Mouse (Mus musculus): ENCODE data around the gene Pdcd2. TPM values are rescaled to one million over a fixed set of nuclear protein-coding genes. Genes with fewer than 3 reads are reported as not detected.

Gene Pdcd2
- polyA plus RNA-seq, 1 experiment from 2014 or later, result 42.7 TPM

- no peak overlapping the region for H3K4me2 ChIP-seq (replicated peaks; ENCODE audit: low read depth)
- ATAC-seq, result no peak
Observed at GRCm38 (mm10) chr17:15535162-15535800, 8.2 kb upstream of the Pdcd2 start.

GRCm38 (mm10) chr17:15530141-15530540 lies 3.0 kb upstream of the Pdcd2 start:
- WGBS, result 24% methylated on average over 5 of the region's 5 CpGs
- no peak overlapping the region for H3K4me3 ChIP-seq (ENCODE audit: low read depth, low read length)
- H3K9ac ChIP-seq (ENCODE audit: low read depth, low read length), result no peak overlapping the region
- no peak for ATAC-seq
- H3K4me2 ChIP-seq (replicated peaks; ENCODE audit: low read depth), result no peak overlapping the region
- H3K27ac ChIP-seq (ENCODE audit: low read depth, low read length), result no peak overlapping the region
- H3K27me3 ChIP-seq (replicated peaks; ENCODE audit: control insufficient read depth, insufficient read depth, low read length), result peaks cover 2% of the 10 kb centered on the region; the same call in 1 of the 2 replicates
- 0 out of 2 replicates have a peak, but pooled peaks cover 8% of the 10 kb centered on the region for H3K4me1 ChIP-seq (replicated peaks; ENCODE audit: control insufficient read depth, insufficient read depth, low read length)
- H3K36me3 ChIP-seq (ENCODE audit: control insufficient read depth, insufficient read depth), result no peaks in the 10 kb centered on the region
- TF ChIP-seq CTCF (IDR thresholded peaks at IDR 0.05; ENCODE audit: low read depth), result peak; percentile 67
- no peaks in the 10 kb centered on the region for H3K9me3 ChIP-seq (ENCODE audit: control insufficient read depth)

More at GRCm38 (mm10) chr17:15535162-15535800, 8.2 kb upstream of the Pdcd2 start:
- no peak for TF ChIP-seq CTCF (IDR thresholded peaks at IDR 0.05; ENCODE audit: low read depth)
- H3K9ac ChIP-seq (ENCODE audit: low read depth, low read length), result no peak overlapping the region
- no peaks in the 10 kb centered on the region for H3K36me3 ChIP-seq (ENCODE audit: control insufficient read depth, insufficient read depth)
- H3K4me1 ChIP-seq (replicated peaks; ENCODE audit: control insufficient read depth, insufficient read depth, low read length), result no peaks in the 10 kb centered on the region
- 68% methylated on average over 11 of the region's 11 CpGs for WGBS
- H3K4me3 ChIP-seq (ENCODE audit: low read depth, low read length), result no peak overlapping the region
- peaks cover 20% of the 10 kb centered on the region; the same call in 1 of the 2 replicates for H3K27me3 ChIP-seq (replicated peaks; ENCODE audit: control insufficient read depth, insufficient read depth, low read length)
- no peaks in the 10 kb centered on the region for H3K9me3 ChIP-seq (ENCODE audit: control insufficient read depth)
- H3K27ac ChIP-seq (ENCODE audit: low read depth, low read length), result no peak overlapping the region

- Histone ChIP-seq H3K9ac (ENCODE audit: low read depth, low read length) (no peak overlapping the region), H3K36me3 (ENCODE audit: control insufficient read depth, insufficient read depth) (0 out of 2 replicates have a peak, but pooled peaks cover 9% of the 10 kb centered on the region), H3K27ac (ENCODE audit: low read depth, low read length) (no peak overlapping the region), H3K9me3 (ENCODE audit: control insufficient read depth) (no peaks in the 10 kb centered on the region), H3K4me3 (ENCODE audit: low read depth, low read length) (no peak overlapping the region), H3K27me3 (replicated peaks; ENCODE audit: control insufficient read depth, insufficient read depth, low read length) (no peaks in the 10 kb centered on the region), H3K4me2 (replicated peaks; ENCODE audit: low read depth) (no peak overlapping the region), H3K4me1 (replicated peaks; ENCODE audit: control insufficient read depth, insufficient read depth, low read length) (0 out of 2 replicates have a peak, but pooled peaks cover 8% of the 10 kb centered on the region)
- WGBS, result 78% methylated on average over 2 of the region's 2 CpGs
- no peak for ATAC-seq
- no peak for TF ChIP-seq CTCF (IDR thresholded peaks at IDR 0.05; ENCODE audit: low read depth)
Observed at GRCm38 (mm10) chr17:15528887-15529286, 1.8 kb upstream of the Pdcd2 start.

GRCm38 (mm10) chr17:15527811-15528136 lies 673 bp upstream of the Pdcd2 start:
- Histone ChIP-seq H3K4me1 (replicated peaks; ENCODE audit: control insufficient read depth, insufficient read depth, low read length) (0 out of 2 replicates have a peak, but pooled peaks cover 8% of the 10 kb centered on the region), H3K9ac (ENCODE audit: low read depth, low read length) (peak overlapping the region; percentile 77), H3K9me3 (ENCODE audit: control insufficient read depth) (no peaks in the 10 kb centered on the region), H3K4me2 (replicated peaks; ENCODE audit: low read depth) (peak overlapping the region; percentile 81), H3K27me3 (replicated peaks; ENCODE audit: control insufficient read depth, insufficient read depth, low read length) (no peaks in the 10 kb centered on the region), H3K4me3 (ENCODE audit: low read depth, low read length) (peak overlapping the region; percentile 66), H3K27ac (ENCODE audit: low read depth, low read length) (no peak overlapping the region), H3K36me3 (ENCODE audit: control insufficient read depth, insufficient read depth) (0 out of 2 replicates have a peak, but pooled peaks cover 12% of the 10 kb centered on the region)
- no peak for ATAC-seq
- WGBS, result 40% methylated on average over 3 of the region's 3 CpGs
- no peak for TF ChIP-seq CTCF (IDR thresholded peaks at IDR 0.05; ENCODE audit: low read depth)

- ATAC-seq, result no peak
- Histone ChIP-seq H3K36me3 (ENCODE audit: control insufficient read depth, insufficient read depth) (peaks cover 24% of the 10 kb centered on the region), H3K9me3 (ENCODE audit: control insufficient read depth) (no peaks in the 10 kb centered on the region), H3K4me1 (replicated peaks; ENCODE audit: control insufficient read depth, insufficient read depth, low read length) (0 out of 2 replicates have a peak, but pooled peaks cover 8% of the 10 kb centered on the region), H3K4me3 (ENCODE audit: low read depth, low read length) (peak overlapping the region; percentile 66), H3K27me3 (replicated peaks; ENCODE audit: control insufficient read depth, insufficient read depth, low read length) (no peaks in the 10 kb centered on the region), H3K4me2 (replicated peaks; ENCODE audit: low read depth) (peak overlapping the region; percentile 81), H3K27ac (ENCODE audit: low read depth, low read length) (no peak overlapping the region), H3K9ac (ENCODE audit: low read depth, low read length) (peak overlapping the region; percentile 77)
- 10% methylated on average over 10 of the region's 10 CpGs for WGBS
- no peak for TF ChIP-seq CTCF (IDR thresholded peaks at IDR 0.05; ENCODE audit: low read depth)
Observed at GRCm38 (mm10) chr17:15526304-15526703, 797 bp downstream of the Pdcd2 start.

- TF ChIP-seq CTCF (IDR thresholded peaks at IDR 0.05; ENCODE audit: low read depth), result no peak
- Histone ChIP-seq H3K9me3 (ENCODE audit: control insufficient read depth) (no peaks in the 10 kb centered on the region), H3K27ac (ENCODE audit: low read depth, low read length) (no peak overlapping the region), H3K27me3 (replicated peaks; ENCODE audit: control insufficient read depth, insufficient read depth, low read length) (no peaks in the 10 kb centered on the region), H3K4me2 (replicated peaks; ENCODE audit: low read depth) (no peak overlapping the region), H3K36me3 (ENCODE audit: control insufficient read depth, insufficient read depth) (peaks cover 77% of the 10 kb centered on the region), H3K4me3 (ENCODE audit: low read depth, low read length) (no peak overlapping the region), H3K9ac (ENCODE audit: low read depth, low read length) (no peak overlapping the region), H3K4me1 (replicated peaks; ENCODE audit: control insufficient read depth, insufficient read depth, low read length) (no peaks in the 10 kb centered on the region)
- 97% methylated on average over 1 of the region's 1 CpGs for WGBS
- no peak for ATAC-seq
Observed at GRCm38 (mm10) chr17:15518766-15519165, 8.3 kb downstream of the Pdcd2 start.

Measured in intestine, postnatal 0 days (tissue).